Mouse (Mus musculus) embryonic facial prominence, embryonic 11.5 days (tissue): ENCODE data around the gene Pum1. TPM values are rescaled to one million over a fixed set of nuclear protein-coding genes. Genes with fewer than 3 reads are reported as not detected.

Source experiments
- ATAC-seq: fragments of 200-750 bp; cut with Nextera tagmentation; replicated peaks from 2 replicates; pipeline ENCODE4 v1.8.0; 2017; ENCODE audit warnings: low read depth; ENCODE audit not compliant: insufficient number of reproducible peaks, low FRiP score, low TSS enrichment
- DNase-seq: peaks from one replicate; pipeline ENCODE4 v3.0.0-alpha.2; 2015; ENCODE audit warnings: low spot score
- H3K27ac ChIP-seq: fragments of 300-500 bp; sonication (generic); replicated peaks from 2 replicates; pipeline ENCODE4 v1.5.1; 2014; ENCODE audit warnings: mild to moderate bottlenecking, low read depth, low read length, control low read depth
- H3K27me3 ChIP-seq: fragments of 300-500 bp; sonication (generic); 2 replicates; pipeline ENCODE4 v1.6.1; 2014; ENCODE audit warnings: mild to moderate bottlenecking, low read length, moderate library complexity, mixed read lengths; ENCODE audit not compliant: control insufficient read depth, insufficient read depth
- H3K36me3 ChIP-seq: fragments of 300-500 bp; sonication (generic); replicated peaks from 2 replicates; pipeline ENCODE4 v1.6.1; 2014; ENCODE audit warnings: low read depth, mild to moderate bottlenecking, low read length, moderate library complexity, mixed read lengths; ENCODE audit not compliant: control insufficient read depth, insufficient read depth
- H3K4me1 ChIP-seq: fragments of 300-500 bp; sonication (generic); 2 replicates; pipeline ENCODE4 v1.6.1; 2014; ENCODE audit warnings: low read length, mixed read lengths; ENCODE audit not compliant: control insufficient read depth, insufficient read depth
- H3K4me2 ChIP-seq: fragments of 300-500 bp; sonication (generic); 2 replicates; pipeline ENCODE4 v1.6.1; 2014; ENCODE audit warnings: low read depth, mild to moderate bottlenecking, control low read depth, low read length, moderate library complexity
- H3K4me3 ChIP-seq: fragments of 300-500 bp; sonication (generic); 2 replicates; pipeline ENCODE4 v1.5.1; 2014; ENCODE audit warnings: low read depth, low read length, control low read depth
- H3K9ac ChIP-seq: fragments of 300-500 bp; sonication (generic); replicated peaks from 2 replicates; pipeline ENCODE4 v1.6.1; 2014; ENCODE audit warnings: mild to moderate bottlenecking, control low read depth, low read length
- H3K9me3 ChIP-seq: fragments of 300-500 bp; sonication (generic); replicated peaks from 2 replicates; pipeline ENCODE4 v1.6.1; 2016; ENCODE audit warnings: mild to moderate bottlenecking, low read length, inconsistent platforms, mixed read lengths; ENCODE audit not compliant: control insufficient read depth
- WGBS: fragments of 180-500 bp; shearing (Covaris S2); extraction: QIAGEN DNeasy Blood & Tissue Kit; methylation state at CpG from one replicate; pipeline ENCODE4 v1.1.7; 2014; 5-methylcytosine and 5-hydroxymethylcytosine counted together
- polyA plus RNA-seq: library from polyadenylated mRNA; unstranded; fragments of >200 nt; fragmentation: Nextera tagmentation; extraction: Ambion mirVana; gene quantifications from 2 replicates; pipeline ENCODE4 v1.2.1, GENCODE M21; 2014

The Pum1 gene
- polyA plus RNA-seq, 1 experiment from 2014 or later, result 88.5 TPM

GRCm38 (mm10) chr4:130784755-130785154, 121.6 kb downstream of the Pum1 start:
- no peak overlapping the region for H3K9ac ChIP-seq
- 18% methylated on average over 4 of the region's 4 CpGs for WGBS
- H3K4me3 ChIP-seq, result no peak overlapping the region
- DNase-seq (peak; percentile 77), ATAC-seq (no peak)
- H3K4me2 ChIP-seq, result no peak overlapping the region
- no peaks in the 10 kb centered on the region for H3K27me3 ChIP-seq
- no peak overlapping the region for H3K27ac ChIP-seq
- H3K4me1 ChIP-seq, result no peaks in the 10 kb centered on the region
- H3K36me3 ChIP-seq, result no peaks in the 10 kb centered on the region; the same call in 1 of the 2 replicates
- no peaks in the 10 kb centered on the region for H3K9me3 ChIP-seq

GRCm38 (mm10) chr4:130787530-130787929, 124.4 kb downstream of the Pum1 start:
- DNase-seq (no peak), ATAC-seq (no peak)
- H3K27me3 ChIP-seq, result no peaks in the 10 kb centered on the region
- no peaks in the 10 kb centered on the region for H3K4me1 ChIP-seq
- no peaks in the 10 kb centered on the region for H3K9me3 ChIP-seq
- H3K27ac ChIP-seq, result no peak overlapping the region
- no peak overlapping the region for H3K4me3 ChIP-seq
- H3K9ac ChIP-seq, result no peak overlapping the region
- H3K4me2 ChIP-seq, result no peak overlapping the region
- no peaks in the 10 kb centered on the region for H3K36me3 ChIP-seq
- 67% methylated on average over 5 of the region's 5 CpGs for WGBS

- no peak overlapping the region for H3K4me3 ChIP-seq
- no peaks in the 10 kb centered on the region for H3K36me3 ChIP-seq
- no peak overlapping the region for H3K27ac ChIP-seq
- no peak for ATAC-seq
- H3K9ac ChIP-seq, result no peak overlapping the region
- no peak overlapping the region for H3K4me2 ChIP-seq
- peaks cover 4% of the 10 kb centered on the region; the same call in 1 of the 2 replicates for H3K4me1 ChIP-seq
- H3K9me3 ChIP-seq, result no peaks in the 10 kb centered on the region
- H3K27me3 ChIP-seq, result no peaks in the 10 kb centered on the region
- WGBS, result 13% methylated on average over 6 of the region's 6 CpGs
- peak; percentile 90 for DNase-seq
Measured at GRCm38 (mm10) chr4:130790180-130790579, 127.1 kb downstream of the Pum1 start.

DNA sequence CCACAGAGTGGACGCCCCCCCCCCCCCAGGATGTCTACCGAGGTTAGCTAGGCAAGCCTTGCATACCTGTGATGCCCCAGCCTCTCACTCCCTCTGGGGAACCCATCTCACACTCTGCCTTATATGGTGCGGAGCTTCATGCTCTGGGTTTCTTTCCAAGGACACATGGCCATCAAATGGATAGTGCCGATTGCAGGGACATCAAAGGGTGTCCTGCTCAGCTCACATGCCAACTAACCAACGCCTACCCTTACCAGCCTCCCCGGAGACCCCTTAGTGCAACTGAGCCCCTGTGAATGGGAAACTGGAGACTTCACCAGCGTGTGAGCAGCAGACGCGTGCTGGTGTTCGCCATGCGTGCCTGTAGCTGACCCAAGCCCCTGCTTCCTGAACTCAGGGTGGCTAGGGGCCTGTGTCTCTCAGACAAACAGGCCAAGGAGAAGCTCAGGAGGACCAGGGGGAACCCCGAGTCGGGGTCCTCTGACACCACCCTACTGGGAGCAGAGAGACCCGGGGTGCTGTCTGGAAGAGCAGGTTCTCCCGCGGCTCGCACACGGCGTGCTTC, 128.8 kb downstream of the Pum1 start:
- 5% methylated on average over 17 of the region's 19 CpGs for WGBS
- ATAC-seq, result 0 out of 2 replicates have a peak, but pooled peaks have one; percentile 19
- Histone ChIP-seq H3K4me1 (peaks cover 4% of the 10 kb centered on the region; the same call in 1 of the 2 replicates), H3K4me2 (peak overlapping the region; percentile 97), H3K27ac (no peak overlapping the region), H3K9me3 (no peaks in the 10 kb centered on the region), H3K36me3 (no peaks in the 10 kb centered on the region), H3K27me3 (no peaks in the 10 kb centered on the region), H3K4me3 (peak overlapping the region; percentile 96), H3K9ac (peak overlapping the region; percentile 96)
- DNase-seq, result peak; percentile 44

GRCm38 (mm10) chr4:130792376-130793179, 129.5 kb downstream of the Pum1 start, which contains the start of gene Sdc3:
Gene Sdc3 (plus strand): TSS chr4:130792537.
- peak within 1 kb of the TSS; percentile 96 for H3K9ac ChIP-seq
- peak within 1 kb of the TSS; percentile 96 for H3K4me3 ChIP-seq
- no peaks in the 10 kb centered on the region for H3K27me3 ChIP-seq
- peaks cover 10% of the 10 kb centered on the region for H3K4me1 ChIP-seq
- H3K36me3 ChIP-seq, result no peaks in the 10 kb centered on the region
- no peaks in the 10 kb centered on the region for H3K9me3 ChIP-seq
- WGBS, result 1% methylated on average over 77 of the region's 99 CpGs
- H3K4me2 ChIP-seq, result peak within 1 kb of the TSS; percentile 97
- DNase-seq, result peak; percentile 55
- peak; percentile 57; the same call in 1 of the 2 replicates for ATAC-seq
- H3K27ac ChIP-seq, result no peak within 1 kb of the TSS

DNA sequence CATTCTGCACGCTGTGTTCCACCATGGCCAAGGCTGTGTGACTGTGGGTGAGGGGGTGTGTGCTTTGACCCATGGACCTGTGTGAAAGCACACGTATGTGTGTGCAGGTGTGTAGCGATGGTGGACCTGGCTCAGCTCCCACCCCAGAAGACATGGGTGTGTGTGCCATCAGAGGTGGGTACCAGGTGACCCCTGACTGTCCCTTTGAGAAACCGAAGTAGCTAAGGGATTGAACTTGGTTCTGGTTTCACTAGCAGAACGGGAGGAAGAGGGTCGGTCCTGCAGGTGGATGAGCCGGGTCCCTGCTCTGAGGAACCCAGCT, 130.0 kb downstream of the Pum1 start:
- no peak; the same call in 1 of the 2 replicates for ATAC-seq
- Histone ChIP-seq H3K36me3 (no peaks in the 10 kb centered on the region), H3K9me3 (no peaks in the 10 kb centered on the region), H3K9ac (peak overlapping the region; percentile 96), H3K27ac (no peak overlapping the region), H3K4me3 (peak overlapping the region; percentile 96), H3K4me1 (peaks cover 16% of the 10 kb centered on the region), H3K27me3 (no peaks in the 10 kb centered on the region), H3K4me2 (peak overlapping the region; percentile 97)
- no peak for DNase-seq
- 33% methylated on average over 7 of the region's 7 CpGs for WGBS

DNA sequence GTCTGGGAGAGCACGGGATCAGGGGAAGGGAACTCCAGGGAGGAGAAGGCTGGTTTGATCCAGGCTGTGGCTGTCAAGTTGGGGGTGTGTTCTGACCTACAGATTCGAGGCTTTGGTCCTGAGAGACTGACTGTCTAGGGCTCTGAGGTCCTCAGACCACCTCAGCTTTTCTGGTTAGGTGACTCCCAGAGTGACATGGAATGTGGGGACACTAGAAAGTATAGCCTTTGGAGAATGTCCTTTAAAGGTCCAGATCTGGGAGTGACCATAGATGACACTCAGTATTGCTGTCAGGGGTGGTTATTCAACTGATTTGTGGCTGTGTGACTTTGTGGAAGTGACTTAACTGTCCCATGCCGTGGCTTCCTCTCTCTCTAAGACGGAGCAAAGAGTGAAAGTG, 131.7 kb downstream of the Pum1 start:
- H3K9me3 ChIP-seq, result no peaks in the 10 kb centered on the region
- no peaks in the 10 kb centered on the region for H3K36me3 ChIP-seq
- DNase-seq, result no peak
- 45% methylated on average over 4 of the region's 4 CpGs for WGBS
- peaks cover 26% of the 10 kb centered on the region for H3K4me1 ChIP-seq
- no peak overlapping the region for H3K9ac ChIP-seq
- ATAC-seq, result no peak
- H3K4me2 ChIP-seq, result no peak overlapping the region
- H3K4me3 ChIP-seq, result no peak overlapping the region
- H3K27me3 ChIP-seq, result no peaks in the 10 kb centered on the region
- no peak overlapping the region for H3K27ac ChIP-seq

DNA sequence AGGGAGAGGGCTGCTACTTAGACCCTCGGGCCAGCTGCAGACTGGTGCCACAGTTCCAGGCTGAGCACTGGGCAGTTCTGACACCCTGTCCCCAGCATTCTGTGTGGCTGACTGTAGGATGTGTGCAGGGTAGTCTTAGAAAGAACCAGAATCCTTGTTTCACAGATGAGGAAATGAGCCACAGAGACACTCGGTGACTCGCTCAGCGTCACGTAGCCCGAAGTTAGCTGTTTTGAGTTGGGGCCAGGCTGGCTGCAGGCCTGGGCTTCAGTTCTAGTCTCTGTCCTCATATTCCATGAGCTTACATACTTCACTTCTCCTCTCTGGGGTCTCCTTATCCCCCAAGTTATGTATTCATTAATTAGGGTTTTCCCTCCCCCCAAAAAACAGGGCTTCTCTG, 132.8 kb downstream of the Pum1 start:
- no peak for ATAC-seq
- H3K27ac ChIP-seq, result no peak overlapping the region
- H3K9ac ChIP-seq, result no peak overlapping the region
- no peaks in the 10 kb centered on the region for H3K36me3 ChIP-seq
- no peak overlapping the region for H3K4me2 ChIP-seq
- H3K4me1 ChIP-seq, result peaks cover 27% of the 10 kb centered on the region
- no peak for DNase-seq
- 86% methylated on average over 6 of the region's 6 CpGs for WGBS
- H3K4me3 ChIP-seq, result no peak overlapping the region
- H3K9me3 ChIP-seq, result no peaks in the 10 kb centered on the region
- H3K27me3 ChIP-seq, result no peaks in the 10 kb centered on the region
